ENCODE assay signal across 29 mouse cellular contexts in the genomic region with DNA sequence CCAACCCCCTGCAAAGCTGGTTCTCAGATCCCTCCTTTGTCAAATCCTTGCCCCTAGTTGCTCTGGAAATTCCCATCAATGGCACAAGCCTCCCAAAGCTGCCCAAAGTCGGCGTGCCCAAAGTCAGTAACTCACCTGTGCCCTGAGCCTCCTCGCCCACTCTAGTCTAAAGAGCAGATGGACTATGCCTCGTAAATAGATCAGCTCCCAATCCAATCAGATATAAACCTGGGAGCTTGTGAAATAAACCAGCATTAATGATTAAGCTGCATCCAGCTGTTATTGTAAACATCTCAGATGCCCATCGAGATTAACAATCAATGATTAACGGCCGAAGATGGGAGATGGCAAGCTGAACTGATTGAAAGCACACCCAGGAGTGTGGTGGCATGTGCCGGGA. TPM values are rescaled to one million over a fixed set of nuclear protein-coding genes. Genes with fewer than 3 reads are reported as not detected.
DNase-seq lines count a peak whose midpoint lies in the region; ATAC-seq and TF ChIP-seq lines count a peak whose summit lies in the region.
"Had no signal": no experiment of that assay in that cellular context is flagged by ENCODE, and none has a peak within 500 bp of the region (broad histone marks: within the 10 kb centered on the region; RNA-seq: fewer than 3 reads in every experiment).

No protein-coding gene starts in this region.

- H3K27me3 ChIP-seq in liver, embryonic 15.5 days, result no peaks in the 10 kb centered on the region
- peaks cover 3% of the 10 kb centered on the region; the same call in 1 of the 2 replicates for H3K27me3 ChIP-seq in liver, embryonic 12.5 days (replicated peaks)
- no peaks in the 10 kb centered on the region for H3K27me3 ChIP-seq in liver, postnatal 0 days (ENCODE audit: insufficient read depth, low read length)
- H3K27me3 ChIP-seq: CH12.LX; embryonic facial prominence, embryonic 13.5 days; embryonic facial prominence, embryonic 15.5 days; forebrain, embryonic 12.5 days had no signal

- H3K4me3 ChIP-seq in liver, embryonic 15.5 days (replicated peaks), result peak overlapping the region; percentile 28
- H3K4me3 ChIP-seq in liver, embryonic 12.5 days, result no peak overlapping the region
- peak overlapping the region; percentile 36 for H3K4me3 ChIP-seq in liver, postnatal 0 days (ENCODE audit: low read depth, low read length)
- H3K4me3 ChIP-seq: embryonic facial prominence, embryonic 13.5 days; embryonic facial prominence, embryonic 15.5 days; erythroblast, embryonic 14.5 days; forebrain, embryonic 10.5 days; forebrain, embryonic 12.5 days had no signal

- intact Hi-C loops in heart, postnatal 10 days (cut with DNase I), result no loop called here

- peak; percentile 43 for DNase-seq in heart, adult 11 months
- DNase-seq in heart, postnatal 10 days, result no peak
- no peak for DNase-seq in liver, postnatal 0 days
- DNase-seq in lung, postnatal 36 days, result no peak
- DNase-seq: adrenal gland, adult 8-10 months; adrenal gland, postnatal 14 days; adrenal gland, postnatal 36 days; B cell, adult 2 months; cerebellum, adult 11 months; cerebellum, adult 18-20 months; cerebellum, adult 8-10 months; cerebellum, adult 9-11 months; cerebellum, postnatal 14 days; cerebellum, postnatal 36 days; embryo, embryonic 11 days had no signal

- peaks cover 41% of the 10 kb centered on the region for H3K4me1 ChIP-seq in liver, embryonic 15.5 days (replicated peaks)
- peaks cover 53% of the 10 kb centered on the region for H3K4me1 ChIP-seq in liver, embryonic 12.5 days
- peaks cover 10% of the 10 kb centered on the region; the same call in 1 of the 2 replicates for H3K4me1 ChIP-seq in liver, postnatal 0 days (ENCODE audit: insufficient read depth)
- H3K4me1 ChIP-seq: embryonic facial prominence, embryonic 13.5 days; embryonic facial prominence, embryonic 15.5 days; forebrain, embryonic 12.5 days had no signal

- ATAC-seq in liver, embryonic 15.5 days (ENCODE audit: insufficient read depth), result no peak
- no peak for ATAC-seq in liver, embryonic 12.5 days
- ATAC-seq in liver, postnatal 0 days, result peak; percentile 79
- ATAC-seq: activated CD4-positive, CD25-positive, alpha-beta regulatory T cell, adult 4 months; CD4-positive, CD25-positive, alpha-beta regulatory T cell, adult 4 months; forebrain, embryonic 14.5 days; forebrain, embryonic 16.5 days; Patski had no signal

- H3K4me2 ChIP-seq in liver, embryonic 15.5 days, result no peak overlapping the region; the same call in 1 of the 2 replicates
- H3K4me2 ChIP-seq in liver, embryonic 12.5 days, result no peak overlapping the region
- H3K4me2 ChIP-seq in liver, postnatal 0 days (ENCODE audit: low read depth, low read length), result peak overlapping the region; percentile 63
- H3K4me2 ChIP-seq: embryonic facial prominence, embryonic 13.5 days; embryonic facial prominence, embryonic 15.5 days; forebrain, embryonic 12.5 days had no signal

- no peak overlapping the region for H3K27ac ChIP-seq in liver, embryonic 15.5 days (replicated peaks)
- H3K27ac ChIP-seq in liver, embryonic 12.5 days, result no peak overlapping the region
- H3K27ac ChIP-seq in liver, postnatal 0 days (ENCODE audit: low read depth), result peak overlapping the region; percentile 82
- H3K27ac ChIP-seq: embryonic facial prominence, embryonic 13.5 days; embryonic facial prominence, embryonic 15.5 days; forebrain, embryonic 10.5 days; forebrain, embryonic 12.5 days had no signal

- no peak overlapping the region for H3K9ac ChIP-seq in liver, embryonic 15.5 days
- no peak overlapping the region for H3K9ac ChIP-seq in liver, embryonic 12.5 days
- peak overlapping the region; percentile 55 for H3K9ac ChIP-seq in liver, postnatal 0 days (replicated peaks)
- H3K9ac ChIP-seq: embryonic facial prominence, embryonic 13.5 days; embryonic facial prominence, embryonic 15.5 days; forebrain, embryonic 12.5 days had no signal

- H3K9me3 ChIP-seq in liver, embryonic 15.5 days (replicated peaks), result no peaks in the 10 kb centered on the region
- H3K9me3 ChIP-seq in liver, embryonic 12.5 days (replicated peaks), result no peaks in the 10 kb centered on the region
- H3K9me3 ChIP-seq in liver, postnatal 0 days (ENCODE audit: low read length), result no peaks in the 10 kb centered on the region
- H3K9me3 ChIP-seq: embryonic facial prominence, embryonic 13.5 days; embryonic facial prominence, embryonic 15.5 days; forebrain, embryonic 10.5 days; forebrain, embryonic 12.5 days had no signal

- no peak for TF ChIP-seq CTCF in liver, postnatal 0 days (IDR thresholded peaks at IDR 0.05; ENCODE audit: low read depth)

- no peaks in the 10 kb centered on the region for H3K36me3 ChIP-seq in liver, embryonic 15.5 days (replicated peaks)
- no peaks in the 10 kb centered on the region for H3K36me3 ChIP-seq in liver, embryonic 12.5 days
- H3K36me3 ChIP-seq in liver, postnatal 0 days (replicated peaks; ENCODE audit: insufficient read depth, low read length), result no peaks in the 10 kb centered on the region
- H3K36me3 ChIP-seq: embryonic facial prominence, embryonic 13.5 days; embryonic facial prominence, embryonic 15.5 days; forebrain, embryonic 10.5 days; forebrain, embryonic 12.5 days; G1E had no signal

- 70% methylated on average over 8 of the region's 8 CpGs for WGBS in liver, embryonic 15.5 days (ENCODE audit: insufficient replicate concordance)
- WGBS in liver, embryonic 12.5 days (ENCODE audit: insufficient replicate concordance), result 67% methylated on average over 8 of the region's 8 CpGs
- 54% methylated on average over 8 of the region's 8 CpGs for WGBS in liver, postnatal 0 days (ENCODE audit: insufficient replicate concordance)

- no peak for TF ChIP-seq EP300 in liver, postnatal 0 days (IDR thresholded peaks at IDR 0.05; ENCODE audit: low read depth)

RNA-seq across cellular contexts. Expression of a gene that starts 11.2 kb away (rescaled TPM):
- total RNA-seq in heart, postnatal 10 days (2021), result 1 to 10 TPM; 2.2 to 2.8 TPM
- 2.3 and 2.6 TPM in 2 replicates for polyA plus RNA-seq in liver, embryonic 15.5 days (2015; fragmentation: Nextera tagmentation; extraction: Ambion mirVana)
- 0.60 and 1.2 TPM in 2 replicates for polyA plus RNA-seq in liver, embryonic 12.5 days (2016; fragmentation: Nextera tagmentation; extraction: Ambion mirVana)
- polyA plus RNA-seq in liver, postnatal 0 days (2015; fragmentation: Nextera tagmentation; extraction: Ambion mirVana), result 3.3 and 5.7 TPM in 2 replicates
